Mouse (Mus musculus) hematopoietic multipotent progenitor cell, adult 10-12 weeks (in vitro differentiated cells): ENCODE measurements around the gene Tmem223. TPM values are rescaled to one million over a fixed set of nuclear protein-coding genes. Genes with fewer than 3 reads are reported as not detected.

ENCODE experiments used
- polyA plus RNA-seq: library from polyadenylated mRNA; stranded (reverse); fragments of >175 nt; gene quantifications from 2 replicates; pipeline ENCODE4 v1.2.3, GENCODE M21; 2012; ENCODE audit warnings: low replicate concordance

The Tmem223 gene
- polyA plus RNA-seq, 1 experiment = 40.2 TPM

Other genes starting within 250 kb of the Tmem223 start
- not detected in 2 replicates for gene Slc22a8, start 179.7 kb upstream of the Tmem223 start, polyA plus RNA-seq
- gene Slc22a6, start 153.0 kb upstream of the Tmem223 start, polyA plus RNA-seq = not detected in 2 replicates
- gene Chrm1, start 107.2 kb upstream of the Tmem223 start, polyA plus RNA-seq = not detected in 2 replicates
- gene Slc3a2, start 47.6 kb upstream of the Tmem223 start, polyA plus RNA-seq = 87.6 and 107 TPM in 2 replicates
- gene Wdr74, start 35.2 kb upstream of the Tmem223 start, polyA plus RNA-seq = 14.1 and 19.6 TPM in 2 replicates
- gene 1700092M07Rik, start 30.3 kb upstream of the Tmem223 start, polyA plus RNA-seq = 0.47 TPM in 1 of 2 replicates, not detected in the other
- 33.5 and 37.6 TPM in 2 replicates for gene Stx5a, start 29.6 kb upstream of the Tmem223 start, polyA plus RNA-seq
- gene Nxf1, start 13.9 kb upstream of the Tmem223 start, polyA plus RNA-seq = 85.7 and 111 TPM in 2 replicates
- 27.4 and 93.5 TPM in 2 replicates for gene Tmem179b, start 3.5 kb downstream of the Tmem223 start, polyA plus RNA-seq
- 18.5 and 32.1 TPM in 2 replicates for gene Taf6l, start 15.4 kb downstream of the Tmem223 start, polyA plus RNA-seq
- gene Polr2g, start 27.6 kb downstream of the Tmem223 start, polyA plus RNA-seq = 6.5 and 12.8 TPM in 2 replicates
- gene Zbtb3, start 31.6 kb downstream of the Tmem223 start, polyA plus RNA-seq = 1.5 and 2.5 TPM in 2 replicates
- gene Ttc9c, start 48.3 kb downstream of the Tmem223 start, polyA plus RNA-seq = 6.1 and 6.4 TPM in 2 replicates
- 83.1 and 207 TPM in 2 replicates for gene Hnrnpul2, start 49.0 kb downstream of the Tmem223 start, polyA plus RNA-seq
- 71.4 and 191 TPM in 2 replicates for gene AC129217.1, start 58.8 kb downstream of the Tmem223 start, polyA plus RNA-seq
- 65.8 and 85.4 TPM in 2 replicates for gene Bscl2, start 66.5 kb downstream of the Tmem223 start, polyA plus RNA-seq
- gene Gng3, start 68.2 kb downstream of the Tmem223 start, polyA plus RNA-seq = 0.07 and 0.16 TPM in 2 replicates
- 0.12 TPM in 1 of 2 replicates, not detected in the other for gene Lrrn4cl, start 79.8 kb downstream of the Tmem223 start, polyA plus RNA-seq
- gene Ubxn1, start 100.5 kb downstream of the Tmem223 start, polyA plus RNA-seq = 106 and 169 TPM in 2 replicates
- 39.7 and 52.0 TPM in 2 replicates for gene Uqcc3, start 109.9 kb downstream of the Tmem223 start, polyA plus RNA-seq
- gene Lbhd1, start 112.7 kb downstream of the Tmem223 start, polyA plus RNA-seq = 0.17 and 0.48 TPM in 2 replicates
- gene Gm49403, start 112.9 kb downstream of the Tmem223 start, polyA plus RNA-seq = not detected in 2 replicates
- 10.0 and 58.5 TPM in 2 replicates for gene 1810009A15Rik, start 117.9 kb downstream of the Tmem223 start, polyA plus RNA-seq
- gene Gm49416, start 117.9 kb downstream of the Tmem223 start, polyA plus RNA-seq = 5.1 TPM in 1 of 2 replicates, not detected in the other
- gene Ints5, start 122.0 kb downstream of the Tmem223 start, polyA plus RNA-seq = 30.0 and 30.8 TPM in 2 replicates
- gene Ganab, start 127.1 kb downstream of the Tmem223 start, polyA plus RNA-seq = 45.2 and 49.2 TPM in 2 replicates
- 169 and 181 TPM in 2 replicates for gene B3gat3, start 149.4 kb downstream of the Tmem223 start, polyA plus RNA-seq
- 13.0 and 33.9 TPM in 2 replicates for gene Rom1, start 158.4 kb downstream of the Tmem223 start, polyA plus RNA-seq
- 90.5 and 184 TPM in 2 replicates for gene Eml3, start 158.6 kb downstream of the Tmem223 start, polyA plus RNA-seq
- 55.2 and 56.3 TPM in 2 replicates for gene Mta2, start 170.9 kb downstream of the Tmem223 start, polyA plus RNA-seq
- 33.0 and 33.4 TPM in 2 replicates for gene Tut1, start 182.9 kb downstream of the Tmem223 start, polyA plus RNA-seq
- gene Eef1g, start 196.0 kb downstream of the Tmem223 start, polyA plus RNA-seq = 21.6 and 58.7 TPM in 2 replicates
- gene Ahnak, start 218.3 kb downstream of the Tmem223 start, polyA plus RNA-seq = 112 and 248 TPM in 2 replicates